10 mouse cellular contexts compared by ENCODE assay signal in genomic region chr11:57724791-57725463, GRCm38 (mm10).
DNase-seq lines count a peak whose midpoint lies in the region; ATAC-seq and TF ChIP-seq lines count a peak whose summit lies in the region.
"Had no signal": no experiment of that assay in that cellular context is flagged by ENCODE, and none has a peak within 500 bp of the region (broad histone marks: within the 10 kb centered on the region; RNA-seq: fewer than 3 reads in every experiment).

No protein-coding gene starts in this region.

- TF ChIP-seq CTCF in lung, embryonic 14.5 days (IDR thresholded peaks at IDR 0.05; ENCODE audit: low read depth) = peak; percentile 47

- H3K9me3 ChIP-seq in lung, embryonic 14.5 days (ENCODE audit: low read depth, low read length) = no peaks in the 10 kb centered on the region
- H3K9me3 ChIP-seq: liver, embryonic 15.5 days had no signal

- ATAC-seq in lung, embryonic 14.5 days (ENCODE audit: insufficient read depth) = 0 out of 2 replicates have a peak, but pooled peaks have one; percentile 36

- intact Hi-C loops in left cerebral cortex, postnatal 4 days (cut with DNase I) = no loop called here
- intact Hi-C loops in left cerebral cortex, postnatal 36 days (cut with DNase I) = no loop called here

- DNase-seq in embryo, embryonic 10.5 days (ENCODE audit: low spot score) = peak; percentile 24
- no peak for DNase-seq in embryo, embryonic 9.5 days (ENCODE audit: extremely low spot score)
- peak; percentile 19 for DNase-seq in left cerebral cortex, postnatal 4 days
- no peak for DNase-seq in left cerebral cortex, postnatal 36 days (ENCODE audit: low spot score in 2 of 2)
- DNase-seq in adrenal gland, adult 2 months = peak; percentile 55
- DNase-seq in lung, embryonic 14.5 days = peak; percentile 46
- no peak for DNase-seq in cerebellum, postnatal 4 days (ENCODE audit: low spot score in 2 of 2)
- no peak for DNase-seq in left cerebral cortex, adult 8-10 months (ENCODE audit: low spot score in 2 of 2)

- H3K27ac ChIP-seq in lung, embryonic 14.5 days (ENCODE audit: low read depth) = no peak overlapping the region
- H3K27ac ChIP-seq: liver, embryonic 15.5 days had no signal

- WGBS in lung, embryonic 14.5 days = 83% methylated on average over 5 of the region's 5 CpGs

- no peaks in the 10 kb centered on the region for H3K36me3 ChIP-seq in lung, embryonic 14.5 days (ENCODE audit: insufficient read depth)

- H3K9ac ChIP-seq in lung, embryonic 14.5 days = no peak overlapping the region
- H3K9ac ChIP-seq: liver, embryonic 15.5 days had no signal

- 0 out of 2 replicates have a peak, but pooled peaks cover 6% of the 10 kb centered on the region for H3K4me1 ChIP-seq in lung, embryonic 14.5 days (ENCODE audit: insufficient read depth)

- H3K4me3 ChIP-seq in lung, embryonic 14.5 days (ENCODE audit: low read depth, low read length) = no peak overlapping the region
- H3K4me3 ChIP-seq: liver, embryonic 15.5 days; myocyte had no signal

- H3K27me3 ChIP-seq in lung, embryonic 14.5 days (ENCODE audit: insufficient read depth, low read length) = no peaks in the 10 kb centered on the region
- H3K27me3 ChIP-seq: liver, embryonic 15.5 days had no signal

- H3K4me2 ChIP-seq in lung, embryonic 14.5 days = no peak overlapping the region
- H3K4me2 ChIP-seq: liver, embryonic 15.5 days had no signal

Comparison
In these comparisons a context has a peak if more than half of its experiments do, and no peak if none do; other contexts are left out.
1. DNase-seq: peak in embryo, embryonic 10.5 days (single experiment), left cerebral cortex, postnatal 4 days (single experiment), adrenal gland, adult 2 months (single experiment) and lung, embryonic 14.5 days (single experiment); none in embryo, embryonic 9.5 days (single experiment), left cerebral cortex, postnatal 36 days (0 of 2), cerebellum, postnatal 4 days (0 of 2) and left cerebral cortex, adult 8-10 months (0 of 2).